Mouse (Mus musculus) kidney, adult 2 months (tissue): Measurements from ENCODE around the gene Ndel1. TPM values are rescaled to one million over a fixed set of nuclear protein-coding genes. Genes with fewer than 3 reads are reported as not detected.

Experiments used
- DNase-seq: peaks from one replicate; pipeline ENCODE4 v3.0.0; 2021
- H3K27ac ChIP-seq: fragments of 200-500 bp; 2 replicates; pipeline ENCODE4 v1.5.1; 2012; ENCODE audit warnings: low read depth, low read length, control low read depth, inconsistent platforms; ENCODE audit not compliant: insufficient read depth
- H3K27me3 ChIP-seq: fragments of 200-500 bp; replicated peaks from 2 replicates; pipeline ENCODE4 v1.6.1; 2012; ENCODE audit warnings: mild to moderate bottlenecking, moderate library complexity, low read length, inconsistent platforms; ENCODE audit not compliant: control insufficient read depth, insufficient read depth
- H3K36me3 ChIP-seq: fragments of 200-500 bp; 2 replicates; pipeline ENCODE4 v1.6.1; 2012; ENCODE audit warnings: mild to moderate bottlenecking, moderate library complexity, low read length, inconsistent platforms; ENCODE audit not compliant: control insufficient read depth, insufficient read depth
- H3K4me1 ChIP-seq: fragments of 200-500 bp; 2 replicates; pipeline ENCODE4 v1.6.1; 2011; ENCODE audit warnings: low read length; ENCODE audit not compliant: control insufficient read depth, insufficient read depth
- H3K4me3 ChIP-seq: fragments of 200-500 bp; 2 replicates; pipeline ENCODE4 v1.5.1; 2011; ENCODE audit warnings: mild to moderate bottlenecking, low read depth, low read length, control low read depth; ENCODE audit not compliant: insufficient read depth
- CTCF ChIP-seq: fragments of 200-500 bp; conservative IDR thresholded peaks from 2 replicates; pipeline ENCODE4 v1.5.1; 2011; ENCODE audit warnings: low read depth, mild to moderate bottlenecking, control low read depth, low read length, moderate library complexity, mixed read lengths; ENCODE audit not compliant: insufficient read depth, insufficient read length
- POLR2A ChIP-seq: fragments of 200-500 bp; IDR thresholded peaks from one replicate; pipeline ENCODE4 v1.6.1; 2011; ENCODE audit warnings: low read depth, low read length, control low read depth
- WGBS: fragments of 180-500 bp; shearing (Covaris S2); methylation state at CpG from one replicate; pipeline ENCODE4 v1.1.7; 2018; 5-methylcytosine and 5-hydroxymethylcytosine counted together
- polyA plus RNA-seq: library from polyadenylated mRNA; depleted of rRNA; stranded (reverse); fragments of >200 nt; gene quantifications from 2 replicates; pipeline ENCODE4 v1.2.3, GENCODE M21; 2012

Gene Ndel1
- polyA plus RNA-seq, 1 experiment, result 88.9 TPM

- TF ChIP-seq CTCF (no peak), POLR2A (no peak)
- no peaks in the 10 kb centered on the region for H3K27me3 ChIP-seq
- 0 out of 2 replicates have a peak, but pooled peaks cover 2% of the 10 kb centered on the region for H3K4me1 ChIP-seq
- H3K4me3 ChIP-seq, result no peak overlapping the region
- H3K36me3 ChIP-seq, result peaks cover 17% of the 10 kb centered on the region
- H3K27ac ChIP-seq, result no peak overlapping the region
- WGBS, result 62% methylated on average over 3 of the region's 3 CpGs
- DNase-seq, result no peak
Observed at GRCm38 (mm10) chr11:68826735-68827134, 44.9 kb downstream of the Ndel1 start.

- Histone ChIP-seq H3K27ac (no peak overlapping the region), H3K4me3 (no peak overlapping the region), H3K36me3 (peaks cover 6% of the 10 kb centered on the region), H3K4me1 (0 out of 2 replicates have a peak, but pooled peaks cover 2% of the 10 kb centered on the region), H3K27me3 (no peaks in the 10 kb centered on the region)
- no peak for TF ChIP-seq POLR2A
- no peak for TF ChIP-seq CTCF
- WGBS, result 65% methylated on average over 15 of the region's 15 CpGs
- no peak for DNase-seq
Observed at GRCm38 (mm10) chr11:68822326-68822725, 49.3 kb downstream of the Ndel1 start.

GRCm38 (mm10) chr11:68819226-68819805 lies 52.3 kb downstream of the Ndel1 start:
- H3K27me3 ChIP-seq, result no peaks in the 10 kb centered on the region
- 70% methylated on average over 14 of the region's 14 CpGs for WGBS
- H3K36me3 ChIP-seq, result peaks cover 7% of the 10 kb centered on the region
- no peaks in the 10 kb centered on the region for H3K4me1 ChIP-seq
- no peak for DNase-seq
- no peak for TF ChIP-seq CTCF
- no peak for TF ChIP-seq POLR2A
- H3K27ac ChIP-seq, result no peak overlapping the region
- H3K4me3 ChIP-seq, result no peak overlapping the region

GRCm38 (mm10) chr11:68818416-68818815 lies 53.2 kb downstream of the Ndel1 start:
- 79% methylated on average over 8 of the region's 8 CpGs for WGBS
- Histone ChIP-seq H3K27ac (no peak overlapping the region), H3K4me1 (no peaks in the 10 kb centered on the region), H3K27me3 (no peaks in the 10 kb centered on the region), H3K36me3 (peaks cover 5% of the 10 kb centered on the region), H3K4me3 (no peak overlapping the region)
- DNase-seq, result no peak
- TF ChIP-seq CTCF, result no peak
- TF ChIP-seq POLR2A, result no peak

- Histone ChIP-seq H3K36me3 (no peaks in the 10 kb centered on the region; the same call in 1 of the 2 replicates), H3K27me3 (no peaks in the 10 kb centered on the region), H3K27ac (no peak overlapping the region), H3K4me1 (no peaks in the 10 kb centered on the region), H3K4me3 (no peak overlapping the region)
- no peak for DNase-seq
- WGBS, result 82% methylated on average over 9 of the region's 9 CpGs
- TF ChIP-seq POLR2A (no peak), CTCF (no peak)
Observed at GRCm38 (mm10) chr11:68811881-68812577, 59.6 kb downstream of the Ndel1 start.

GRCm38 (mm10) chr11:68807787-68808186 lies 63.9 kb downstream of the Ndel1 start:
- H3K36me3 ChIP-seq, result no peaks in the 10 kb centered on the region
- 33% methylated on average over 6 of the region's 6 CpGs for WGBS
- peak; percentile 68 for DNase-seq

GRCm38 (mm10) chr11:68805148-68805547 lies 66.5 kb downstream of the Ndel1 start:
- H3K4me1 ChIP-seq, result no peaks in the 10 kb centered on the region
- no peak overlapping the region for H3K4me3 ChIP-seq
- H3K36me3 ChIP-seq, result no peaks in the 10 kb centered on the region; the same call in 1 of the 2 replicates
- 35% methylated on average over 4 of the region's 4 CpGs for WGBS
- no peaks in the 10 kb centered on the region for H3K27me3 ChIP-seq
- H3K27ac ChIP-seq, result no peak overlapping the region
- DNase-seq, result peak; percentile 25
- TF ChIP-seq POLR2A, result no peak
- peak; percentile 52 for TF ChIP-seq CTCF

More at GRCm38 (mm10) chr11:68807787-68808186, 63.9 kb downstream of the Ndel1 start:
- no peak overlapping the region for H3K27ac ChIP-seq
- H3K27me3 ChIP-seq, result no peaks in the 10 kb centered on the region
- peak; percentile 93 for TF ChIP-seq CTCF
- TF ChIP-seq POLR2A, result no peak
- H3K4me1 ChIP-seq, result no peaks in the 10 kb centered on the region
- no peak overlapping the region for H3K4me3 ChIP-seq
